Mouse (Mus musculus) midbrain, embryonic 11.5 days (tissue): ENCODE measurements around the gene Cables2. TPM values are rescaled to one million over a fixed set of nuclear protein-coding genes. Genes with fewer than 3 reads are reported as not detected.
"Not testable (repeated sequence)": the region's sequence is repeated elsewhere in the genome, so short reads cannot be mapped to it uniquely, and the experiment has no call there.

Source experiments
- ATAC-seq: fragments of 200-750 bp; cut with Nextera tagmentation; 2 replicates; pipeline ENCODE4 v1.8.0; 2017; ENCODE audit warnings: moderate TSS enrichment, moderate library complexity; ENCODE audit not compliant: low FRiP score
- DNase-seq: peaks from one replicate; pipeline ENCODE4 v3.0.0; 2015; ENCODE audit warnings: low spot score; ENCODE audit errors: missing footprints
- H3K27ac ChIP-seq: fragments of 300-500 bp; sonication (generic); 2 replicates; pipeline ENCODE4 v1.5.1; 2014; ENCODE audit warnings: low read depth, low read length
- H3K27me3 ChIP-seq: fragments of 300-500 bp; sonication (generic); 2 replicates; pipeline ENCODE4 v1.6.1; 2014; ENCODE audit warnings: mild to moderate bottlenecking, low read length, moderate library complexity, mixed read lengths; ENCODE audit not compliant: control insufficient read depth, insufficient read depth
- H3K36me3 ChIP-seq: fragments of 300-500 bp; sonication (generic); 2 replicates; pipeline ENCODE4 v1.6.1; 2014; ENCODE audit warnings: mild to moderate bottlenecking, low read length, moderate library complexity, mixed read lengths; ENCODE audit not compliant: control insufficient read depth, insufficient read depth
- H3K4me1 ChIP-seq: fragments of 300-500 bp; sonication (generic); 2 replicates; pipeline ENCODE4 v1.6.1; 2014; ENCODE audit warnings: low read length; ENCODE audit not compliant: control insufficient read depth, insufficient read depth
- H3K4me2 ChIP-seq: fragments of 300-500 bp; sonication (generic); 2 replicates; pipeline ENCODE4 v1.6.1; 2014; ENCODE audit warnings: mild to moderate bottlenecking, moderate library complexity
- H3K4me3 ChIP-seq: fragments of 300-500 bp; sonication (generic); 2 replicates; pipeline ENCODE4 v1.5.1; 2014; ENCODE audit warnings: low read depth, low read length
- H3K9ac ChIP-seq: fragments of 300-500 bp; sonication (generic); 2 replicates; pipeline ENCODE4 v1.6.1; 2014; ENCODE audit warnings: low read length
- H3K9me3 ChIP-seq: fragments of 300-500 bp; sonication (generic); 2 replicates; pipeline ENCODE4 v1.6.1; 2016; ENCODE audit warnings: low read length; ENCODE audit not compliant: control insufficient read depth
- WGBS: fragments of 180-500 bp; shearing (Covaris S2); extraction: QIAGEN DNeasy Blood & Tissue Kit; methylation state at CpG from one replicate; pipeline ENCODE4 v1.1.7; 2014; 5-methylcytosine and 5-hydroxymethylcytosine counted together
- polyA plus RNA-seq: library from polyadenylated mRNA; unstranded; fragments of >200 nt; fragmentation: Nextera tagmentation; extraction: Ambion mirVana; gene quantifications from 2 replicates; pipeline ENCODE4 v1.2.1, GENCODE M21; 2014

Cables2 gene
- polyA plus RNA-seq, 1 experiment from 2014 or later, result 14.4 TPM

- 62% methylated on average over 8 of the region's 8 CpGs for WGBS
- Histone ChIP-seq H3K4me3 (no peak overlapping the region), H3K9me3 (no peaks in the 10 kb centered on the region), H3K27ac (no peak overlapping the region), H3K36me3 (no peaks in the 10 kb centered on the region; the same call in 1 of the 2 replicates), H3K9ac (no peak overlapping the region), H3K4me2 (no peak overlapping the region), H3K4me1 (peaks cover 11% of the 10 kb centered on the region), H3K27me3 (no peaks in the 10 kb centered on the region)
- ATAC-seq, result no peak
- DNase-seq, result peak; percentile 77
Measured at GRCm38 (mm10) chr2:180260610-180261480, 12.5 kb downstream of the Cables2 start.

DNA sequence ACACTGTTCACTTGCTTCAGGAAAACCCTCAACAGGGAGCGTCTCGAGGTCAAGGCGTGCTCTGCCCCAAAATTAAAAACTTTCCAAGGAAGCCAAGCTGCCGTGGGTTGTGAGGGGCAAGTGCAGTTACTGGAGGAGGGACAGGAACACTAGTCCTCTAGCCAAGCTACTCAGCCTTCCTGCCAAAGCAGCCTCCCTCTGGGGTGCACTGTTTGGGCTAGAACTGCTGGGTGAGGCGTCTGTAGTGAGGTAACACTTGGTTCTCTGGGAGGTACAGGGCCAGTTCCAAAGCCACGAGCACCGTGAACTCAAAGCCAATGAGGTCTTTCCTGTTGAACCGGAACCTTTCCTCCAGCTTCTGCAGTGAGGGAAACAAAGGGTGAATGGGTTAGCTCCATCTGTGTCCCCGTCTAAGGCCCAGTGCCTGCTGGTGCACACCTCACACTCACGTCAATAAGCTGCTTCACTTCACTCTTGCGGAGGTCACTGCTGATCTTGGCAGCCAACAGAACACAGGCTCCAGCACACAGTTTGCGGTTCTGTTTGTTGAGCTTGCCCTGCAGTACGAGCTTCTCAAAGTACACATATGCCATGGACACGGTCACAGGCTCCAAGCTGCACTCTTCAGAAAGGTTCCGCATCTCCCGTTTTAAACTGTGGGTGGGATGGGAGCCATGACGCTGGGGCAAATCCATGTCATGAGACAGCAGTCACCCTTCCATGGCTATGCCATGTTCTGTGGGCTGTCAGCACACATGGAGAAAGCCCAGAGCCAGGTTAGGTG lies 13.3 kb downstream of the Cables2 start:
- H3K4me1 ChIP-seq, result peaks cover 13% of the 10 kb centered on the region
- H3K9ac ChIP-seq, H3K4me3 ChIP-seq, H3K36me3 ChIP-seq, H3K9me3 ChIP-seq, H3K4me2 ChIP-seq, H3K27me3 ChIP-seq, H3K27ac ChIP-seq, ATAC-seq: not testable (repeated sequence)
- 75% methylated on average over 17 of the region's 17 CpGs for WGBS
- DNase-seq, result peak; percentile 83

- ATAC-seq, H3K27ac ChIP-seq, H3K27me3 ChIP-seq, H3K4me2 ChIP-seq, H3K4me3 ChIP-seq, H3K9me3 ChIP-seq, H3K9ac ChIP-seq, H3K36me3 ChIP-seq: not testable (repeated sequence)
- DNase-seq, result peak; percentile 28
- peaks cover 13% of the 10 kb centered on the region for H3K4me1 ChIP-seq
- 80% methylated on average over 10 of the region's 10 CpGs for WGBS
Measured at GRCm38 (mm10) chr2:180258951-180259484, 14.3 kb downstream of the Cables2 start.

GRCm38 (mm10) chr2:180257963-180258865 lies 15.1 kb downstream of the Cables2 start:
- Histone ChIP-seq H3K9ac (peak overlapping the region; percentile 85), H3K27me3 (no peaks in the 10 kb centered on the region), H3K27ac (no peak overlapping the region), H3K36me3 (no peaks in the 10 kb centered on the region), H3K4me2 (peak overlapping the region; percentile 82), H3K4me1 (peaks cover 13% of the 10 kb centered on the region), H3K4me3 (peak overlapping the region; percentile 77), H3K9me3 (no peaks in the 10 kb centered on the region)
- ATAC-seq (no peak), DNase-seq (peak; percentile 74)
- WGBS, result 54% methylated on average over 11 of the region's 11 CpGs

GRCm38 (mm10) chr2:180257001-180257521 lies 16.2 kb downstream of the Cables2 start, which contains the start of gene Rps21:
Gene Rps21 (plus strand): TSS chr2:180257377.
- Histone ChIP-seq H3K36me3 (no peaks in the 10 kb centered on the region), H3K9ac (peak within 1 kb of the TSS; percentile 85), H3K4me2 (peak within 1 kb of the TSS; percentile 82), H3K9me3 (no peaks in the 10 kb centered on the region), H3K27me3 (no peaks in the 10 kb centered on the region), H3K4me1 (peaks cover 13% of the 10 kb centered on the region), H3K27ac (peak within 1 kb of the TSS; percentile 91), H3K4me3 (peak within 1 kb of the TSS; percentile 77)
- ATAC-seq (peak; percentile 96), DNase-seq (peak; percentile 100)
- under 1% methylated on average over 38 of the region's 38 CpGs for WGBS

- H3K4me3 ChIP-seq, result peak overlapping the region; percentile 77
- 24% methylated on average over 26 of the region's 26 CpGs for WGBS
- ATAC-seq, result peak; percentile 75
Measured at GRCm38 (mm10) chr2:180256296-180257000, 16.8 kb downstream of the Cables2 start.

DNA sequence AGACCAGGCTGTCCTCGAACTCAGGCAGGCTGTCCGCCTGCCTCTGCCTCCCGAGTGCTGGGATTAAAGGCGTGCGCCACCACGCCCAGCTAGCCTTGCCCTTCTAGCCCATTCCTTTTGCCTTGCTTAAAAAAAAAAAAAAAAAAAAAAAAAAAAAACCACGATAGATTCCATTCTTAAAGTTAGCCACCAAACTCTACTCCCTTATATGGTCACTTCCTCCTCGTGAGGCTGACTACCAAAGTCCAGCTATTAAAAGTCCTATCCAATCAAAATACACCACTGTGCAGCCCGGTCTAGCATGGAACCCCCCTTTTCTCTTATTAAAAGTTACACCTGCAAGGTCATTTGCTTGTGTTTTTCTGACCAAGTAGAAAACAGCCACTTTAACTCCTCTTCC lies 17.6 kb downstream of the Cables2 start:
- Histone ChIP-seq H3K27me3 (no peaks in the 10 kb centered on the region), H3K4me1 (peaks cover 15% of the 10 kb centered on the region), H3K36me3 (no peaks in the 10 kb centered on the region), H3K4me3 (no peak overlapping the region), H3K27ac (no peak overlapping the region), H3K4me2 (peak overlapping the region; percentile 82), H3K9me3 (no peaks in the 10 kb centered on the region), H3K9ac (no peak overlapping the region)
- 96% methylated on average over 9 of the region's 9 CpGs for WGBS
- DNase-seq (peak; percentile 26), ATAC-seq (no peak)

More at GRCm38 (mm10) chr2:180256296-180257000, 16.8 kb downstream of the Cables2 start:
- Histone ChIP-seq H3K9me3 (no peaks in the 10 kb centered on the region), H3K27ac (peak overlapping the region; percentile 91), H3K27me3 (no peaks in the 10 kb centered on the region), H3K36me3 (no peaks in the 10 kb centered on the region), H3K4me2 (peak overlapping the region; percentile 82), H3K4me1 (peaks cover 13% of the 10 kb centered on the region), H3K9ac (peak overlapping the region; percentile 85)
- peak; percentile 97 for DNase-seq
